In genomic region chr2:93975526-93976435, GRCm38 (mm10) we compare ENCODE assay signal across 8 mouse cellular contexts. TPM values are rescaled to one million over a fixed set of nuclear protein-coding genes. Genes with fewer than 3 reads are reported as not detected.
DNase-seq lines count a peak whose midpoint lies in the region; ATAC-seq lines count a peak whose summit lies in the region.

No protein-coding gene starts in this region.

- peak overlapping the region; percentile 87 for H3K4me2 ChIP-seq in heart, embryonic 15.5 days
- peak overlapping the region; percentile 84 for H3K4me2 ChIP-seq in hindbrain, embryonic 12.5 days (replicated peaks)
- peak overlapping the region; percentile 88 for H3K4me2 ChIP-seq in midbrain, embryonic 15.5 days

- ATAC-seq in heart, embryonic 15.5 days (replicated peaks; ENCODE audit: insufficient number of reproducible peaks, insufficient read depth, low FRiP score, low read depth), result peak; percentile 5; the same call in 1 of the 2 replicates
- ATAC-seq in hindbrain, embryonic 12.5 days (ENCODE audit: low FRiP score), result peak; percentile 38
- peak; percentile 51 for ATAC-seq in midbrain, embryonic 15.5 days (replicated peaks)
- no peak for ATAC-seq in monocyte, adult 5-6 weeks (replicated peaks; ENCODE audit: insufficient number of reproducible peaks, low FRiP score, low TSS enrichment, poor library complexity, severe bottlenecking)

- H3K4me3 ChIP-seq in heart, embryonic 15.5 days, result peak overlapping the region; percentile 50
- H3K4me3 ChIP-seq in hindbrain, embryonic 12.5 days, result peak overlapping the region; percentile 41
- peak overlapping the region; percentile 42 for H3K4me3 ChIP-seq in midbrain, embryonic 15.5 days

- WGBS in heart, embryonic 15.5 days, result 26% methylated on average over 21 of the region's 21 CpGs
- 14% methylated on average over 21 of the region's 21 CpGs for WGBS in hindbrain, embryonic 12.5 days
- 20% methylated on average over 21 of the region's 21 CpGs for WGBS in midbrain, embryonic 15.5 days

- no peaks in the 10 kb centered on the region for H3K9me3 ChIP-seq in heart, embryonic 15.5 days (replicated peaks)
- no peaks in the 10 kb centered on the region for H3K9me3 ChIP-seq in hindbrain, embryonic 12.5 days (replicated peaks)
- H3K9me3 ChIP-seq in midbrain, embryonic 15.5 days, result no peaks in the 10 kb centered on the region

- peak overlapping the region; percentile 32; the same call in 1 of the 2 replicates for H3K27ac ChIP-seq in heart, embryonic 15.5 days
- H3K27ac ChIP-seq in hindbrain, embryonic 12.5 days, result peak overlapping the region; percentile 64
- H3K27ac ChIP-seq in midbrain, embryonic 15.5 days, result peak overlapping the region; percentile 79

- H3K27me3 ChIP-seq in heart, embryonic 15.5 days, result peaks cover 16% of the 10 kb centered on the region
- peaks cover 11% of the 10 kb centered on the region; the same call in 1 of the 2 replicates for H3K27me3 ChIP-seq in hindbrain, embryonic 12.5 days
- no peaks in the 10 kb centered on the region for H3K27me3 ChIP-seq in midbrain, embryonic 15.5 days (replicated peaks)

- H3K9ac ChIP-seq in heart, embryonic 15.5 days, result peak overlapping the region; percentile 51
- H3K9ac ChIP-seq in hindbrain, embryonic 12.5 days, result peak overlapping the region; percentile 61
- peak overlapping the region; percentile 59 for H3K9ac ChIP-seq in midbrain, embryonic 15.5 days

- intact Hi-C loops in heart, postnatal 36 days (cut with DNase I), result no loop called here
- intact Hi-C loops in gastrocnemius, postnatal 36 days (cut with DNase I), result no loop called here

- DNase-seq in heart, postnatal 36 days, result no peak
- peak; percentile 21 for DNase-seq in R1 (ENCODE audit: low read depth, low spot score)
- DNase-seq in adrenal gland, adult 2 months, result no peak
- DNase-seq in gastrocnemius, postnatal 36 days, result no peak

- H3K4me1 ChIP-seq in heart, embryonic 15.5 days (replicated peaks), result peaks cover 17% of the 10 kb centered on the region
- peaks cover 24% of the 10 kb centered on the region for H3K4me1 ChIP-seq in hindbrain, embryonic 12.5 days
- peaks cover 15% of the 10 kb centered on the region for H3K4me1 ChIP-seq in midbrain, embryonic 15.5 days

- H3K36me3 ChIP-seq in heart, embryonic 15.5 days, result peaks cover 15% of the 10 kb centered on the region
- peaks cover 20% of the 10 kb centered on the region for H3K36me3 ChIP-seq in hindbrain, embryonic 12.5 days
- H3K36me3 ChIP-seq in midbrain, embryonic 15.5 days (replicated peaks), result peaks cover 14% of the 10 kb centered on the region

RNA-seq across cellular contexts. Expression of gene Gm13889, which starts 18.8 kb away (rescaled TPM):
- 7.6 and 9.4 TPM in 2 replicates for polyA plus RNA-seq in heart, embryonic 15.5 days (2015; fragmentation: Nextera tagmentation; extraction: Ambion mirVana)
- total RNA-seq in heart, postnatal 36 days (2021), result 1 to 10 TPM; 8.4 to 9.7 TPM
- 7.0 and 7.9 TPM in 2 replicates for polyA plus RNA-seq in hindbrain, embryonic 12.5 days (2016; fragmentation: Nextera tagmentation; extraction: Ambion mirVana)
- 5.2 and 6.7 TPM in 2 replicates for polyA plus RNA-seq in midbrain, embryonic 15.5 days (2015; fragmentation: Nextera tagmentation; extraction: Ambion mirVana)
- 10 to 100 TPM; 38.1 to 50.3 TPM for total RNA-seq in adrenal gland, adult 2 months (2021)
- polyA plus RNA-seq in adrenal gland, adult 2 months (2012; rRNA removed), result 62.0 and 80.6 TPM in 2 replicates
- 1 to 10 TPM; 6.1 to 7.6 TPM for total RNA-seq in gastrocnemius, postnatal 36 days (2021)
- total RNA-seq in monocyte, adult 5-6 weeks (2017), result not detected in 3 replicates

RNA-seq across cellular contexts. Expression of gene Gm27027, which starts 20.4 kb away (rescaled TPM):
- not detected in 2 replicates for polyA plus RNA-seq in heart, embryonic 15.5 days (2015; fragmentation: Nextera tagmentation; extraction: Ambion mirVana)
- not detected for total RNA-seq in heart, postnatal 36 days (2021)
- not detected in 2 replicates for polyA plus RNA-seq in hindbrain, embryonic 12.5 days (2016; fragmentation: Nextera tagmentation; extraction: Ambion mirVana)
- not detected in 2 replicates for polyA plus RNA-seq in midbrain, embryonic 15.5 days (2015; fragmentation: Nextera tagmentation; extraction: Ambion mirVana)
- not detected for total RNA-seq in adrenal gland, adult 2 months (2021)
- not detected in 2 replicates for polyA plus RNA-seq in adrenal gland, adult 2 months (2012; rRNA removed)
- total RNA-seq in gastrocnemius, postnatal 36 days (2021), result under 1 TPM in 1 of 2 experiments, not detected in 1; 0.86 TPM
- total RNA-seq in monocyte, adult 5-6 weeks (2017), result not detected in 3 replicates

RNA-seq across cellular contexts. Expression of gene Alkbh3, which starts 34.8 kb away (rescaled TPM):
- polyA plus RNA-seq in heart, embryonic 15.5 days (2015; fragmentation: Nextera tagmentation; extraction: Ambion mirVana), result 59.2 and 64.7 TPM in 2 replicates
- 10 to 100 TPM; 54.1 to 56.6 TPM for total RNA-seq in heart, postnatal 36 days (2021)
- 54.5 and 59.0 TPM in 2 replicates for polyA plus RNA-seq in hindbrain, embryonic 12.5 days (2016; fragmentation: Nextera tagmentation; extraction: Ambion mirVana)
- 47.0 and 50.7 TPM in 2 replicates for polyA plus RNA-seq in midbrain, embryonic 15.5 days (2015; fragmentation: Nextera tagmentation; extraction: Ambion mirVana)
- 10 to 100 TPM; 51.6 to 53.7 TPM for total RNA-seq in adrenal gland, adult 2 months (2021)
- polyA plus RNA-seq in adrenal gland, adult 2 months (2012; rRNA removed), result 35.9 and 45.8 TPM in 2 replicates
- 10 to 100 TPM; 52.0 to 58.1 TPM for total RNA-seq in gastrocnemius, postnatal 36 days (2021)
- total RNA-seq in monocyte, adult 5-6 weeks (2017), result 31.3 to 51.4 TPM (median 31.8 TPM) in 3 replicates
